Mouse (Mus musculus): ENCODE results near the gene Ano2.

Ano2 gene

DNA sequence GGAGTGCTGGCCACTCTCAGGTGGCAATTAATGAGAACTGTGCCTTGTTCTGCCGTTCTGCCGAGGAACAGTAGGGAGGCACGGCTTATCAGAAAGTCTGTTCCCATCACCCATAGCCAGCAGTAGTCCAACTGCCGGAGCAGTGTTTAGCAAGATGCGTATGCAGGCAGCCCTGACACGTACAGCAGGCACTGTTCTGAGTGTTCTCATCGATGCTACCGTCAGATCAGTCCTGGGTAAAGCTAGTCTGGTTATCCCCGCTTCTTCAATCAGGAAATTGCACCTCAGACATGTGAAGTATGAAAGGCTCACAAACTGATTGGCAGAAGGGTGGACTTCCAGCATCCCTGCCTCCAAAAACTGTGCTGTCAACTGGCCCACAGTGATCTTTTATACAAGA, 224.2 kb downstream of the Ano2 start:
- no peak for DNase-seq (ENCODE audit: low spot score)

DNA sequence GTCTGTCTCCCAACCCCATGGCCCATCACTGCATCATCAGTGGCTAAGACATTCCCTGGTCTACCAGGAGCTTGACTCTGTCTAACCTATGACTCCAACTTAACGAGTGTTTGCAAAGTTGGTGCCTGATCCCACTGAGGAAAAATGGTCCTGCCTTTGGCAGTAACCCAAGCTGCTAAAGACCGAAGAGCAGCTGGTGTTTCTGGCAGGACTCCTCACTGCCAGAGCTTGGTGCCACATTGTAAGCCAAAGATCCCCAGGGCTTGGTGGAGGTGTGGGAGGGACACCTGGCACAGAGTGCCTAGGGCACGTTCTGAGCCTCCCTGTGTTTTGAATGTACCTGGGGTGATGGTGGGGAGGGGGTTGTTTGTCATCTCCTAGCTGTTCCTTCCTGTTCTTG, 232.5 kb downstream of the Ano2 start:
- no peak for DNase-seq (ENCODE audit: low spot score)

DNA sequence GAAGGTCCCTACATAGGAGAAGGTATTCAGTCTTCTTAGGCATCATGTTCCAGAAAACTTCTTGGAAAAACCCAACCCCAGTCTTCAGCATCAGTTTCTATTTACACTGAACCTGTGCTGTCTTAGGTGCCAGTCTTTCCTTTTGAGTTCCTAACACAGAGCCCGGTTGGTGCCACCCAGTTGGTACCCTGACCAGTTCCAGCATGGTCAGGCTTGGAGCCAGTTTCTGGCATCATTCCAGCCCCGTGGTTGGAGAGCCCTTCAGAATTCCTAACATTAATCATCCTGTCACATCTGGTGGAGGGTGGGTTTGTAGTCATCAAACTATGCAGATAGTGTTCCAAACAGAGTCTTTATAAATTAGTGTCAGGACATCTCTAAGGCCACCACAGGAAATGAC, 234.8 kb downstream of the Ano2 start:
- no peak for DNase-seq (ENCODE audit: low spot score)

DNA sequence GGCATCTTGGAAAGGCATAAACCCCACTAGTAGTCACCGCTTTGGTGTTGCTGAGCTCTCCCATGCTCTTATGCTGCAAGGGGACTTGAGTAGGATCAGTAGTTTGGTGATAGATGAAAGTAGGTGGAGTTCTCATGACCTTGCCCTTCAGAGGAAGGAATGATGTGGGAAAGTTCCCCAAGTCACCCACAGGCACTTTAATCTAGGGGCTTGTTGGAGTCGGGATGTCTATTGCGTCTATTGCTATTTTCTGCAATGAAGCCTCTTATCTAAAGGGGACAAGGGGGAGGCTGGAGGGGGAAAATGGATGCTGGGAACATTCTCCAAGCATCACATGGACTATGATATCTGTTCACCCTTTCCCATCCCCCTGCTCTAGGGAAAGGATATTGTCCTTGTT, 235.6 kb downstream of the Ano2 start:
- DNase-seq (ENCODE audit: low spot score): no peak

DNA sequence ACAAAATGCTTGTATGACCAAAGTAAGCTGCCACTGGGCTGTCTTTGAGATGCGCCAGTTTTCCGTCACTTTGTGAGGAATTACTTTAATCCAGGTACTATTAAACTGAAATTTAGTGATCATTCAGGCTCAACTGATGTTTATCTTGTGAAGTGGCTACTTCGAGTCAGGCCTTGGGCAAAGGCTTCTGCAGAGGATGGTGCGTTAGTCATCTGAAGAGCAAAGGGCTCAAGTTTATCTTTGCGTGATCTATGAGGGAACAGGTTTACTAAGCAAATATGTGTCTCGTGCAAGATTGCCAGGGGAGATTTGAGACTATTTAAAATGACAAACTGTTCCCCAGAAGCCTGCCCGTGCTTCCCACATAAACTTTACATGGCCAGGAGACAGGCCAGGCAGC, 241.7 kb downstream of the Ano2 start:
- no peak for DNase-seq (ENCODE audit: low spot score)

DNA sequence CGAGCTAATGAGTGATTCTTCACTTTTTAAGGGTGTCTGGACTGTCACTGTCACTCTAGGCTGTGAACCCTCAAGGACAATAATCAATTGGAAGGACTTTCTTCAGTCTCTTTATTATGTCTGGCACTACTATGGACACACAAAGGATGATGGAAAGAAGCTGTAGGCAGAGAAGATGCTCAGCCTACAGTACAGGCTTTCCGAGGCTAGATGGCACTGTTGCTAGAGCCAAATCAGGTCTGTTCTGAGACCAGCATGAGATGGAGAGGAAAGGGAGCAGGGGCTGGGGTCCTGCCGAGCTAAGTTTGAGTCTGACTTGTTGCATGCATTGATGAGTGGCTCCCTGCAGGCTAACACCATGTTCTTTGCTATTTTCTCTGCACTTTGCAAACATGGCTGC, 264.7 kb downstream of the Ano2 start:
- DNase-seq (ENCODE audit: low spot score): peak; percentile 18

DNA sequence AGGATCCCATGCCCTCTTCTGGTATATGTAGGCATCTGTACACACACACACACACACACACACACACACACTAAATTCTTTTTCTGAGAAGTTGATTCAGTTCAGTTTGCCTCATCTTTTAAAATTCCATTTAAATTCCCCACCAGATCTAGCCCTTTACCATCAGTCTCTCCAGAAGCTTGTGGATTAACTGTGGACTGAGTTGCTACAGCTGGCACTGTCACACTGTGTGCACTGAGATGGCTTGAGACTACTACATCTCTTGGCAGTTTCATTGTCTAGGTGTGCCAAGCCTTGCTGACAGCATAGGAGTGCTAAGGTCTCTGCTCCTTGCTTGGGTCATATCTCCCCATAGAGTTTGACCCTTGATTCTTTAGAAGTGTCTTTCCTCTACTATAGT, 283.3 kb downstream of the Ano2 start:
- no peak for DNase-seq (ENCODE audit: low spot score)

DNA sequence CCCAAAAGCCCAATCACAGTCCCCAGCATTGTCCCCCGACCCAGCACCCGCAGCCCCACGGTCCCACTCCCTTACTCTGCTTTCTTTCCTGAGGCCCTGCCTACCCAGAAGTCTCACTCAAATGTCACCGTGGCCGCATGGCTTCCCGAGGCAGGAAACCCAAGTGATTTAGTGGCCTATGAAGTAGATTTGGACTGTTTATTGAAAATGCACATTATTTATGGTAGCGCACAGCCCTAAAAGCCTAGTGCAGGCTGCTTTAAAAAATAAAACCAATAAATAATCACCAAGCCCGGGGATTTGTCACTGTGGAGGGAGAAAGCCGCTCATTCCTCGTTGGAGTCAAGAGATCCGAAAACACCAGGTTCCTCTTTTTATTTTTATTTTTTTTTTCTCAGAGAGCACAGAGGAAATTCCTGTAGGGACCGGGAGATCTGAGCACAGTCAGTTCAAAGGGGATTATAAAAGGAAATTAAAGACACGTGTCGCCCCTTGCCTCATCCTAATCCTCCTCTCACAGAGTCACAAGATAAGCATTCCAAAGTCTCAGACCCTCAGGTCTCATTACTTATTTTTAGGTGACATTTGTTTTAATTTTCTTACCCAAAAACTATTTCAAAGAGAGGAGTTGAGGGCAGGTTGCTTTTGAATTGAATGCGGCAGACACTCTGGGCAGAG, 285.7 kb downstream of the Ano2 start:
- DNase-seq (ENCODE audit: low spot score): no peak

DNA sequence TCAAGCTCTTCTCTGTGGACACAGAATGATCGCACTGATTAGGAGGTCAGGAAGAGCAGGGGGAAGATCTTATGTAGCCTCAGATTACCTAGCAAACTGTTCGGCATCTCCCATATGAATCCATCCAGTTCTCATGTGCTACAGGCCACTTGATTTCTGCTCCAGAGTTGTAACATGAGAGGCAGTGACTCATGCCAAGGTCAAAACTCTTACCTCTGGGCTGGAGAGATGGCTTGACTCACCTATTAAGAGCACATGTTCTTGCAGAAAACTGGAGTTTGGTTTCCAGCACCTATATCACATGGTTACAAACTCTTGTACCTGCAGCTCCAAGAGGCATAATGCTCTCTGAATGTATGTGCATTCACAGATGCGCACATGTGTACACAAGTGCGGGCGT, 289.4 kb downstream of the Ano2 start:
- DNase-seq (ENCODE audit: low spot score): no peak

DNA sequence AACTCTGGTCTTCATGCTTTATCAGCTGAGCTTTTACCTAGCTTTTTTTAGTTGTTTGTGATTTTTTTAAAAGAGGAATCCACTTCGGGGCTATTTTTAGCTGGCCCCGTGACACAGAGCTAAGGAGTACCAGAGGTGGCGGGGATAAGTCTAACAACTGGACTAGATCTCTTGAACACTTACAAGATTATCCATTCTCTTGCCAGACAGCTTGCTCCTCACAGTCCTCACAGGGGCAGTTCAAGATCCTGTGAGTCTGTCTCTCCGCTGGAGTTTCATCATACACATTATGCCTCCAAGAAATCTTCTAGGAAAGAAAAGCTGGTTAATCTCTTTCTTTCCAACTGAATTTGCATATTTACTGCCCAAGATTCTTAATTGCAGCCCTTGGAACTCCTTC, 293.8 kb downstream of the Ano2 start:
- no peak for DNase-seq (ENCODE audit: low spot score)

DNA sequence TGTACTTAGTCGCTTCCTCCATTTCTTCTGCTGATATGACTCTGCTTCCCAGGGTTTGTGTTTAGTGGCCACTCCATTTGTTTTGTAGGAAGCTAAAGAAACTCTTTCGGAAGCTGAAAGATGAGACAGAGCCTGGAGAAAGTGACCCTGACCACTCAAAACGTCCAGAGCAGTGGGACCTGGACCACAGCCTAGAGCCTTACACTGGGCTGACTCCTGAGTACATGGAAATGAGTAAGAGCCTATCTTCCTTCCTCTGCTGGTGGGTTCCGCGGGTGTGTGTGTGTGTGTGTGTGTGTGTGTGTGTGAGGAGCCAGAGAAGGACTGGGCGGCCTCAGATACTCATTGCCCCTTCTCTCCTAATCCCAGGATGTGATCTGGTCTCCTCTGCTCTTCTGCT, 302.5 kb downstream of the Ano2 start:
- no peak for DNase-seq (ENCODE audit: low spot score)

DNA sequence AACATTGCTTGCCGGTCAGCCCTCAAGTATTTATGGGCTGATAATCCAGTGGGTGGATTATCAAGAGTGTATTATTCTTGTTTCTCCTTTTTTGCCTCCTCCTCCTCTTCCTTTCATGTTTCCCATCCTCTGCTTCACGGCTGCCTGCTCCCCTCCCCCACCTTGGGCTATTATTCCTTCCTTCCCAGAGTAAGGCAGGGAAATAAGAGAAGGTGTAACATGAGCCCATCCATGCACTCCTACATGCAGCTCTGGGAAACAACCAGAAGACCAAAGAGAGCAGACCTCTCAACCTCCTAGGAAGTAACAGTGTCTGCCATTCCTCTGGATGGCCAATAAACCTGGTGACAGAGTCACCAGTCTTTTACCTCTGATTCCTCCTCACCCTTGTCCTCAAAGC, 311.6 kb downstream of the Ano2 start:
- no peak for DNase-seq (ENCODE audit: low spot score)

DNA sequence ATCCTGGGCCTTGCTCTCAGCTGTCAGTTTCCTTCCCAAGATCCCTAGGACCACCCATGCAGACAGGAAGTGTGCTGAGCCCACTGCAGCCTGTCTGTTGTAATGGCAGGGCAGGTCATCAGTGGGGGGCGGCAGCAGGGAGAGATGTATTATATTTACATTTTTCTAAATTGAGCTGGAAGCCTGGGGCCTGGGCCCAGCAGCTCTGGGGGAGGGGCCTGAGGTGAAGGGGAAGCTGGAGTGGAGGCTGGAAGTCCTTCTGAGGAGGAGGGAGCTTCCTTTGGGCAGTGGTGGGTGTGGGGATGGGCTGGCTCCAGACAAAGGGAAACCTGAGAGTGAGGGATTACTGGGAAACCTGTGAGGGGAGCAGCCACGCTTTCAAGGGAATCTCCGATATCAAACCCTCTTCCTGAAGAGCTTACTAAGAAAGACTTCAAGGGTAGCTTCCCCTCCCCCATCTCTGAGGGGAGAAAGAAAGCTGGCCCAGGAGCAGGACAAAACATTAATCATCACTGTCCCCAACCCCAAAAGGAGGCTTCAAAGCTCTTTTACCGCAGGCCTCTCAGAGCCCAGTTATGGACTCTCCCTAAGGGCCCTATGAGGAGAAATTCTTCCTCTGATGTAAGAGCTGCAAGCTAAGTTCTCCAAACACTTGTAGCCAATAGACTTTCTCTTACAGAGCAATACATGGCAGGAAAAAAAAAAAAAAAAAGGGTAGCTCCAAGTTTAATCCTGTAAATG, 313.0 kb downstream of the Ano2 start:
- DNase-seq (ENCODE audit: low spot score): no peak

DNA sequence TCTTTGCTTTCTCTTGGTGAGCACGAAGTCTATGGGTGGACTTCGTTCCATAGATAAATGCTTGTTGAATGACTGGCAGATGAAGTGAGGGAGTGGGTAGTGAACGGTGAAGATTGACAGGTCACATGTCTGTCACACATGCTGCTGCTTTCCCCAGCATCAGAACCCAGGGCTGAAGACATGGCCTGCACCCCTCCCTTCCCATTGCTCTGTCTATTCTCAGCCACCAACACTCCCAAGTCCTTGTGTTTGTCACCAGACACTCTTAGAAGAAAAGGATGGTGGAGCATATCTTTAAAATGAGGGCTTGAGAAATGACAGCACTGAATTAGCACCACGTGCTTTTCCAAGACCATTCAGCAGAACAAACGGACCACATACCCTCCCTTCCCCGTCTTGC, 316.4 kb downstream of the Ano2 start:
- no peak for DNase-seq (ENCODE audit: low spot score)

DNA sequence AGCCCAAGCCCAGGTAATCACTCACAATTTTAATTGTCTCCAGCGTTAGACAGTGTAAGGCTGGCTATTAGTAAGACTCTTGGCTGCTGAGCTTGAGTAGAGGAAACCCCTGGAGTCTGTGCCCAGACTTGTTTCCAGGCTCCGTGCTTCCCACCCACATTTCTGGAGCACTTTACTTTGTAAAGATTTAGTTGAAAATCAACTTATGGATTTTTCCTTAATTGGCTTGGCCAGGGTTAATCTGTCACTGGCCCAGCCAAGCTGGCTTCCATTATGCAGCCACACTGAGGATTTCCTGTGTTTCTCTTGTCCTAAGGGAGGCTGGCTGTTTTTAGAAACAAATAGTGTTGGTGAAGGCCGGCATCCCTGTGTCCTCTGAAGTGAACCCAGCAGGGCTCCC, 318.9 kb downstream of the Ano2 start:
- no peak for DNase-seq (ENCODE audit: low spot score)

DNA sequence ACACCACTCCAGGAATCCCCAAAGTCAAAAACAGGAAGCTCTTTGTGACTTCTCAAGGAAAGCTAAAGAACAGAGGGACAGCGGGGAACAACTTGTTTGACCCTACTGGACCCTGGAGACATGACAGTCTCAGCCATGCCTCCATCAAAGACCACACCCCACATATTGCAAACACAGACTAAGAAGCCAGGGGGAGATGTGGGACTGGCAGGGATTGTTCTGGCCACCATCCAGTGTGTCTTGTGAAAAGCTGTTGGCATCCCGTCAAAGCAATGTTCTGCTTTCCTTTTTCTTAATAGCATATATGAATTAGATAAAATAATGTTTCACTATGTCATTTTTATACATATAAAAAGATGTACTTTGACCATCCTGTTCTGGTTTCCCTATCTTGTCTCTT, 326.8 kb downstream of the Ano2 start:
- no peak for DNase-seq (ENCODE audit: low spot score)

DNA sequence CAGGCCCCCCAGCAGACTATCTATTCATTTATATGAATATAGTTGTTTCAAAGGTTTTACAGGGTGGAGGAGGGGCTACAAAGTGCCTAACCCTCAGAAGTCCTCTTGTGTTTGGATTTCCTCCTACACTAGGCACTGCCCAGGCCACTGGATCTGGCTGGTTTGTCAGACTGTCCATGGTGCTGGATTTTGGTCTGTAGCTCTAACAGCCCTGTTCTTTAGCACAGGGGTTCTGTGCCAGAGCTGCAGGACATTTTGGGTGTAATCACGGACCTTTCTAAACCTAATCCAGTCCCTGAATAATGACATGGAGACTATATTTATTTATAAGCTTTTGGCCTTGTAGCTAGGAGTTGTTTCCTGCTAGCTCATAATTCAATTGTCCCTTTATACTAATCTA, 328.2 kb downstream of the Ano2 start:
- no peak for DNase-seq (ENCODE audit: low spot score)

DNA sequence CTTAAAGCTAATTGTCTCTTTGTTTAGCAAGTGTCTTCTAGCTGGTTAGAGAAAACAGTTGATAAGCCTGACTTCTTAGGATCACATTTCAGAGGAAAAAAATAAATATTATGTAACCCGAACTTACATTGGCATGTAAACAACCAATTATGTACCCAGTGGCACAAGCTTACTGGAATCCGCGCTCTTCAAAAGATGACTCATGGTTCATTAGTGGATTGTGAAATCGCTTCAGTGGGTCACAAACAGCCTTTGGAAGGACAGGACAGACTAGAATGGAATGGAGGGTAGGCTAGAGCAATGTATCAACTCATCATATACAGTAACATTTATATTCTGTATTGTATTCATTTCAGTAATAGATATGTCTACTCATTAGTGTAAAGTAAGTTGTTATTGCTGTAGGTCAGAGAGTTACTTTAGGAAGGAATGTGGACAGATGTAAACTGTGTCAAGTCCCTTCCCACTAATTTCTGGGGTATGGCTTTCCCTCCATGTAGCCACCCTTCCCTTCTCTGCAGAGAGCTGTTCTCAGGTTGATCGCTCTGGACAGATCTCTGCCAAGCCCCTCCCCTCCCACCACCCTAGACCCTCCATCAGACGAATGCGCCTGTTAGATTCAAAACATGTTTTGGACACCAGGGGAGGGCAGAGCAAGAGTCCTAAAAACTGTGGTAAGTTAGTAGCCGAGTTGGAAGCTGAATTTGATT, 343.6 kb downstream of the Ano2 start:
- DNase-seq (ENCODE audit: low spot score): no peak

DNA sequence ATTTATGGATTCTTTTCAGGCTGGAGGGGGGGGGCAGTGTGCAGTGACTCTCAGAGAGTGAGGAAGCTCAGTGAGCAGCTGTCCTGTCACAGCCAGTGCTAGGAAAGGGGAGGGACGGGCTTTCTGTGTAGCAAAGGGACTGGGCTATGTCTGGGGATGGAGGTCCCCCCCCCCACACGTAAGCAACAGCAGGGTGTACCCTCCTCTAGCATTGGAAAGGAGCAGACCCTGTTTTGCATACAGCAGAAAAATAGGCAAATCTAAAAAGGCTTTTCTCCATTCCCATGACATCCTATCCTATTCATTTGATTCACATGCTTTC, 344.1 kb downstream of the Ano2 start:
- no peak for DNase-seq (ENCODE audit: low spot score)

DNA sequence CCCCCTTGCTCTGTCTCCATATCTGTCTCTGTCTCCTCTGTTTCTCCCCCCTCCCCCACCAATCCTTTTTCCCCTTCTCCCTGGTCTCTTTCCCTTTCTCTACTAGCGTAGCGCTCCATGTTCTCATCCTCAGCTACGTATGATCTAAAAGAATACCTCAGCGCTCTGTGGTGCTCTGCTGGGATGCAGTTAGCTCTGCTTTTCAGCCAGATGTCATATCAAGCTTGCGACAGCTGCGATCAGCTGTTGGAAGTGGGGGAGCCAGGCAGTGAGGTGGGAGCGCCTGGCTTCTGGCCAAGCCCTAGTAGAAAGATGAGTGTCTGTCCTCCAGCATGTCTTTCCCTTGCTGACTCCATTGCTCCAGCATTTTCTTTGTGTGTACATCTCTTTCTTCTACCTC, 344.5 kb downstream of the Ano2 start:
- no peak for DNase-seq (ENCODE audit: low spot score)

DNA sequence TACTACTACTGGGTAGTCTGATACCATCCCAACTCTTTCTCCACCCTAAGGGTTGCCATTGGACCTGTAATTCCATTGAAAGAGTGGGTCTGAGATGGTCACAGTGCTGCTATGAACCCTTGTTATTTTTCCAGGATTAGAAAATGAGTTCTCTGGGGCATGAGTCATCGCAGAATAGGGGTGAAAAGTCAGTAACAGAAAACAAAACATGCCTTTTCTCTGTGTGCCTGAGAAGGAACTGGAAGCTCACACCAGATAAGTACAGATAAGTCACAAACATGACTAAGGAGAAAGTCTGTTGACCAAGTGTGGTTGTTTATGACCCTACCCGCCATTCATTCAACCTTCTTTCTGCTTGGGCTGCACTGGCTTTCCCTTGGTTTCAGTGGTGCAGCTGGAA, 345.4 kb downstream of the Ano2 start:
- no peak for DNase-seq (ENCODE audit: low spot score)

DNA sequence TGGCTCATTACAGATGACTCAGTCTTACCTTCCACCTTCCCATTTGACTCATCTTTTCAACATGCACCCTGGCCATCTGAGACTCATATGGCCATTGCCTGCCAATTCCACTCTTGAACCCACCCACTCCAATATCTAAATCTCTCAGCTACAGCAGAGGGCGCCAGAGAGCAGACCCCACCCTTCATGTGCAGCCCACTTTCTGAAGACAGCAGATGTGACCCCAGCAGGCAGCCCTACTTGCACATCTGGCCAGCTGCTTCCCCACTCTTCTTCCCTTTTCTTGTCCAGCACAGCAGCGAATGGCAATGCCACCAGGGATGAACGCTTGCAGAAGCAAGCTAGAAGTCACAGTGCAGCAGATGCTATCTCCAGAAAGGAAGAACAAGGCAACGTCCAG, 355.7 kb downstream of the Ano2 start:
- DNase-seq (ENCODE audit: low spot score): peak; percentile 11

DNA sequence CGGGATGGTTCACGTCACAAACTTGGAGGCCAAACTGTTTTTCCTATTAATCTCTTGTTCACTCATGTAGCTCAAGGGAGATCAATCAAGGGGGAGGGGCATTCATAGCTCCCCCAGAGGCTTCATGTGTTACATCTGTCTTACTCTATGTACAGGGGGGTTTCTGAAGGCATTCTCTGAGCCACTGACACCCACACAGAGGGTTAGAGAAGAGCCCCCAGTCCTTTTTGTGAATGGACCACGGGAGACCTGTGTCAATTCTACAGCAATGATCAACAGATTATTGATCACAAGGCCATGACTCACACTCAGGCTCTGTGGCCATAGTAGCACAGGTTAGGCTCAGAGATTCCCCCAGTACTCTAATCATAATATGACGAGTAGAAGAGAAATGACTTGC, 358.0 kb downstream of the Ano2 start:
- DNase-seq (ENCODE audit: low spot score): no peak

DNA sequence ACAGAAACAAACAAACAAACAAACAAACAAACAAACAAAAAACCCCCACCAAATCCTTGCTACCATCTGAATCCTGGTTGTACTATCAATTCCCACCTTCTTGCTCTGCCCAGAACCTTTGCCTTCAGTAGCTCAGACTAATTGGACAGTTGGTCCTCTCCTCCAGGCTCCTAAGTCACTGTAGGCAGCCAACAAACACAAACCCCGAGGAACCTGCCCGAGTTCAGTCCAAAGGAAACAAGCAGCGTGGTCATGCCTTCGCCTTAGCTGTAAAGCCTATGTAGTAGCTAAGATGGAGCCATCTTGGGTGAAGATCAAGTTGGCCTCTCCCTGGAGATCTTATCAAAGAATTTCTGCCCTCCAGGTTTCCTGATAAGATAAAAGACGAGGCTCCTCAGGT, 362.9 kb downstream of the Ano2 start:
- no peak for DNase-seq (ENCODE audit: low spot score)

Measured in ovary, postnatal 14 days (tissue).